Mouse (Mus musculus) hindbrain, embryonic 16.5 days (tissue): ENCODE measurements around the gene Grin2a. TPM values are rescaled to one million over a fixed set of nuclear protein-coding genes. Genes with fewer than 3 reads are reported as not detected.

Experiments
- ATAC-seq: fragments of 200-750 bp; cut with Nextera tagmentation; 2 replicates; pipeline ENCODE4 v1.8.0; 2017; ENCODE audit warnings: moderate TSS enrichment, moderate library complexity
- H3K27ac ChIP-seq: fragments of 300-500 bp; sonication (generic); 2 replicates; pipeline ENCODE4 v1.5.1; 2014; ENCODE audit warnings: low read depth, mild to moderate bottlenecking, control low read depth, low read length, moderate library complexity
- H3K27me3 ChIP-seq: fragments of 300-500 bp; sonication (generic); replicated peaks from 2 replicates; pipeline ENCODE4 v1.6.1; 2014; ENCODE audit warnings: low read length; ENCODE audit not compliant: control insufficient read depth, insufficient read depth
- H3K36me3 ChIP-seq: fragments of 300-500 bp; sonication (generic); 2 replicates; pipeline ENCODE4 v1.6.1; 2014; ENCODE audit warnings: mild to moderate bottlenecking, low read length, moderate library complexity, mixed read lengths; ENCODE audit not compliant: control insufficient read depth, insufficient read depth
- H3K4me1 ChIP-seq: fragments of 300-500 bp; sonication (generic); 2 replicates; pipeline ENCODE4 v1.6.1; 2014; ENCODE audit warnings: low read depth, low read length; ENCODE audit not compliant: control insufficient read depth, insufficient read depth
- H3K4me2 ChIP-seq: fragments of 300-500 bp; sonication (generic); 2 replicates; pipeline ENCODE4 v1.6.1; 2014; ENCODE audit warnings: mild to moderate bottlenecking, low read length, control low read depth, moderate library complexity
- H3K4me3 ChIP-seq: fragments of 300-500 bp; sonication (generic); 2 replicates; pipeline ENCODE4 v1.5.1; 2014; ENCODE audit warnings: mild to moderate bottlenecking, low read length, control low read depth, moderate library complexity
- H3K9ac ChIP-seq: fragments of 300-500 bp; sonication (generic); 2 replicates; pipeline ENCODE4 v1.6.1; 2014; ENCODE audit warnings: low read depth, mild to moderate bottlenecking, control low read depth, low read length, moderate library complexity
- H3K9me3 ChIP-seq: fragments of 300-500 bp; sonication (generic); 2 replicates; pipeline ENCODE4 v1.6.1; 2014; ENCODE audit warnings: mild to moderate bottlenecking, low read length, moderate library complexity; ENCODE audit not compliant: control insufficient read depth
- WGBS: fragments of 180-500 bp; shearing (Covaris S2); extraction: QIAGEN DNeasy Blood & Tissue Kit; methylation state at CpG from one replicate; pipeline ENCODE4 v1.1.7; 2014; 5-methylcytosine and 5-hydroxymethylcytosine counted together
- polyA plus RNA-seq: library from polyadenylated mRNA; unstranded; fragments of >200 nt; fragmentation: Nextera tagmentation; extraction: Ambion mirVana; gene quantifications from 2 replicates; pipeline ENCODE4 v1.2.1, GENCODE M21; 2015

The Grin2a gene
- polyA plus RNA-seq, 1 experiment from 2014 or later, result 9.7 TPM

DNA sequence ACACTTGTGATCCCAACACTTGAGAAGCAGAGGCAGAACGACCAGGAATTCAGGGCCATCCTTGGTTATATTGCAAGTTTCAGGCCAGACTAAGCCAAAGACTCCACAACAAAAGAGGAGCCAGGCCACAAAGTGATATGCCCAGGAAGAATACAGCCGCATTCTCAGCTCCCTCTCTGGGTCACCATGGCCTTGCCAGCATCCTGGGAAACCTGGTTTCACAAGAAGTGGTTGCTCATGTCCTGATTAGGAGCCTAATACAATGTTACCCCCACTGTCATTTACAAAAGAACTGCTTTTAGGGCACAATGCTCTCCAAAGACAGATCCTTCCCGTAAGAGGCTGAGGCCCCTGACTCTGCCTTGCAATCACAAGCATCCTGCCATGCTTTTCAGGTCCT, 94.4 kb downstream of the Grin2a start:
- H3K4me3 ChIP-seq, result no peak overlapping the region
- H3K4me2 ChIP-seq, result no peak overlapping the region
- H3K9me3 ChIP-seq, result no peaks in the 10 kb centered on the region
- H3K9ac ChIP-seq, result no peak overlapping the region
- H3K36me3 ChIP-seq, result no peaks in the 10 kb centered on the region
- WGBS, result 70% methylated on average over 3 of the region's 3 CpGs
- ATAC-seq, result no peak
- H3K4me1 ChIP-seq, result no peaks in the 10 kb centered on the region
- H3K27me3 ChIP-seq, result no peaks in the 10 kb centered on the region
- no peak overlapping the region for H3K27ac ChIP-seq

- H3K4me3 ChIP-seq, result no peak overlapping the region
- H3K4me2 ChIP-seq, result no peak overlapping the region
- no peak overlapping the region for H3K9ac ChIP-seq
- H3K27me3 ChIP-seq, result no peaks in the 10 kb centered on the region
- no peak for ATAC-seq
- no peaks in the 10 kb centered on the region for H3K4me1 ChIP-seq
- no peaks in the 10 kb centered on the region for H3K9me3 ChIP-seq
- H3K36me3 ChIP-seq, result no peaks in the 10 kb centered on the region
- WGBS, result 91% methylated on average over 1 of the region's 1 CpGs
- no peak overlapping the region for H3K27ac ChIP-seq
Observed at GRCm38 (mm10) chr16:9900196-9900595, 95.2 kb downstream of the Grin2a start.

DNA sequence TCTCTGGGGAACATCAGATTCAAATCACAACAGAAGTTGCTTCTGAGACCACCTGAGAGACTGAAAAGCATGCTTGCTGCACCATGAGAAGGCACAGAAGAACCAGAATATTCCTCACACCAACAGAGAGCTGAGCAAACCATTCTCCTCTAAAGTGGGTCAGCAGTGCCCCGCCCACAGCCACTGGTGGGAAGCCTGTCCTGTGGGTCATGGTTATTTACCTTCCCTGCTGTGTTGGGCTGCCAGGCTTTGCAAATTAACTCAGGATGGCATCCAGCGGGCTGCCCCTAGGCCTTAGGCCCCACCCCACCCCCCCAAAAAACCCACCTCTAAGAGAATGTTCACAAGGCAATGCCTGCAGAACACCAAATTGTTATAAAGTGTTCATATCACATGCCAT, 96.2 kb downstream of the Grin2a start:
- Histone ChIP-seq H3K4me1 (no peaks in the 10 kb centered on the region), H3K4me3 (no peak overlapping the region), H3K9ac (no peak overlapping the region), H3K4me2 (no peak overlapping the region), H3K27ac (no peak overlapping the region), H3K36me3 (no peaks in the 10 kb centered on the region), H3K9me3 (no peaks in the 10 kb centered on the region), H3K27me3 (no peaks in the 10 kb centered on the region)
- WGBS, result 83% methylated on average over 2 of the region's 2 CpGs
- ATAC-seq, result no peak

GRCm38 (mm10) chr16:9895581-9895980, 99.8 kb downstream of the Grin2a start:
- no peaks in the 10 kb centered on the region for H3K9me3 ChIP-seq
- H3K27ac ChIP-seq, result no peak overlapping the region
- no peaks in the 10 kb centered on the region for H3K27me3 ChIP-seq
- H3K9ac ChIP-seq, result no peak overlapping the region
- no peak overlapping the region for H3K4me2 ChIP-seq
- ATAC-seq, result no peak
- 75% methylated on average over 7 of the region's 7 CpGs for WGBS
- no peaks in the 10 kb centered on the region for H3K36me3 ChIP-seq
- H3K4me1 ChIP-seq, result no peaks in the 10 kb centered on the region
- no peak overlapping the region for H3K4me3 ChIP-seq

GRCm38 (mm10) chr16:9886155-9886554, 109.2 kb downstream of the Grin2a start:
- no peak overlapping the region for H3K4me2 ChIP-seq
- no peaks in the 10 kb centered on the region for H3K27me3 ChIP-seq
- H3K9me3 ChIP-seq, result no peaks in the 10 kb centered on the region
- no peak overlapping the region for H3K27ac ChIP-seq
- H3K4me1 ChIP-seq, result no peaks in the 10 kb centered on the region
- ATAC-seq, result no peak
- no peak overlapping the region for H3K4me3 ChIP-seq
- H3K36me3 ChIP-seq, result no peaks in the 10 kb centered on the region
- H3K9ac ChIP-seq, result no peak overlapping the region
- 82% methylated on average over 4 of the region's 4 CpGs for WGBS

GRCm38 (mm10) chr16:9884141-9884540, 111.2 kb downstream of the Grin2a start:
- no peaks in the 10 kb centered on the region for H3K36me3 ChIP-seq
- no peaks in the 10 kb centered on the region for H3K9me3 ChIP-seq
- H3K27me3 ChIP-seq, result no peaks in the 10 kb centered on the region
- ATAC-seq, result no peak
- H3K9ac ChIP-seq, result no peak overlapping the region
- 89% methylated on average over 2 of the region's 2 CpGs for WGBS
- H3K4me2 ChIP-seq, result no peak overlapping the region
- H3K4me3 ChIP-seq, result no peak overlapping the region
- H3K27ac ChIP-seq, result no peak overlapping the region
- no peaks in the 10 kb centered on the region for H3K4me1 ChIP-seq

DNA sequence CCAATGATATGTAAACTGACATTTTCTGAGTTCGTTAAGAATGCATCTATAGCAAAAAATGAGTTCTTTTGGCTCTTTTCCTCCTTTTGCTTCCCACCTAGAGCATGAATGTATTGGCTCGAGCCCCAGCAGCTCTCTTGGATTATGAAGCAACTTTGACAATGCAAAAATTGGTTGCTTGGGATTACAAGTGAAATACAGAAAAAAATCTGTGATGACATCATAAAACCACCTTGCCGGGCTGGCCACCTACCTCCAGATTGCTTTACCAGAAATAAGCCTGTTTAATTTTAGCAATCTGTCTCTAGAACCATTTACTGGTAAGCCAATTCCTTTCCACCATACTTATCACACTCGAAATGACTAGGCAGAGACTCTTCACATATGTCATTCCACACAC, 112.9 kb downstream of the Grin2a start:
- WGBS, result 88% methylated on average over 4 of the region's 4 CpGs
- H3K27ac ChIP-seq, result no peak overlapping the region
- no peak overlapping the region for H3K4me3 ChIP-seq
- H3K27me3 ChIP-seq, result no peaks in the 10 kb centered on the region
- no peaks in the 10 kb centered on the region for H3K9me3 ChIP-seq
- ATAC-seq, result no peak
- no peaks in the 10 kb centered on the region for H3K36me3 ChIP-seq
- H3K4me2 ChIP-seq, result no peak overlapping the region
- H3K4me1 ChIP-seq, result no peaks in the 10 kb centered on the region
- no peak overlapping the region for H3K9ac ChIP-seq

- no peaks in the 10 kb centered on the region for H3K9me3 ChIP-seq
- H3K36me3 ChIP-seq, result no peaks in the 10 kb centered on the region
- no peaks in the 10 kb centered on the region for H3K4me1 ChIP-seq
- H3K9ac ChIP-seq, result no peak overlapping the region
- 65% methylated on average over 4 of the region's 4 CpGs for WGBS
- H3K27me3 ChIP-seq, result no peaks in the 10 kb centered on the region
- H3K4me2 ChIP-seq, result no peak overlapping the region
- H3K4me3 ChIP-seq, result no peak overlapping the region
- no peak overlapping the region for H3K27ac ChIP-seq
- no peak for ATAC-seq
Observed at GRCm38 (mm10) chr16:9873001-9873400, 122.4 kb downstream of the Grin2a start.

DNA sequence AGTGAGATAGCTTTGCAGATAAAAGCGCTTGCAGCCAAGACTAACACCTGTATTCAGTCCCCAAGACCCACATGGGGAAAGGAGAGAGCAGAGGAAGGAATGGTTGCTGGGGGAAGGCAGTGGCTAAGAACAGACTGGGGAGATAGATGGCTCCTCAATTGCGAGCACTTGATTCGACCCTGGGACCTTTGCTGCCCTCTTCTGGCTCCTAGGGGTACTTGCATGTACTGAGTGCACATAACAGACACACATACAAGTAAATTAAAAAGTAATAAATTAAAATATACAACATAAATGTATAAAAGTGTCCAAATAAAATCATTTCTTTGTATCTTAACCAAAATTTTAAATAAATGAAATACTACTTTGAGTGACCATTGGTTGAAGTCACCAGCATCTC, 129.7 kb downstream of the Grin2a start:
- ATAC-seq, result no peak
- Histone ChIP-seq H3K27me3 (no peaks in the 10 kb centered on the region), H3K9me3 (no peaks in the 10 kb centered on the region), H3K36me3 (no peaks in the 10 kb centered on the region), H3K9ac (no peak overlapping the region), H3K4me2 (no peak overlapping the region), H3K4me3 (no peak overlapping the region), H3K4me1 (no peaks in the 10 kb centered on the region), H3K27ac (no peak overlapping the region)
- WGBS, result 70% methylated on average over 3 of the region's 3 CpGs

- H3K36me3 ChIP-seq, result no peaks in the 10 kb centered on the region
- H3K27me3 ChIP-seq, result no peaks in the 10 kb centered on the region
- H3K9ac ChIP-seq, result no peak overlapping the region
- ATAC-seq, result no peak
- no peak overlapping the region for H3K4me3 ChIP-seq
- H3K4me1 ChIP-seq, result no peaks in the 10 kb centered on the region
- H3K9me3 ChIP-seq, result no peaks in the 10 kb centered on the region
- no peak overlapping the region for H3K4me2 ChIP-seq
- no peak overlapping the region for H3K27ac ChIP-seq
- 75% methylated on average over 4 of the region's 4 CpGs for WGBS
Observed at GRCm38 (mm10) chr16:9865039-9865438, 130.3 kb downstream of the Grin2a start.
